Mouse (Mus musculus): ENCODE results near the gene Zbtb49.

DNA sequence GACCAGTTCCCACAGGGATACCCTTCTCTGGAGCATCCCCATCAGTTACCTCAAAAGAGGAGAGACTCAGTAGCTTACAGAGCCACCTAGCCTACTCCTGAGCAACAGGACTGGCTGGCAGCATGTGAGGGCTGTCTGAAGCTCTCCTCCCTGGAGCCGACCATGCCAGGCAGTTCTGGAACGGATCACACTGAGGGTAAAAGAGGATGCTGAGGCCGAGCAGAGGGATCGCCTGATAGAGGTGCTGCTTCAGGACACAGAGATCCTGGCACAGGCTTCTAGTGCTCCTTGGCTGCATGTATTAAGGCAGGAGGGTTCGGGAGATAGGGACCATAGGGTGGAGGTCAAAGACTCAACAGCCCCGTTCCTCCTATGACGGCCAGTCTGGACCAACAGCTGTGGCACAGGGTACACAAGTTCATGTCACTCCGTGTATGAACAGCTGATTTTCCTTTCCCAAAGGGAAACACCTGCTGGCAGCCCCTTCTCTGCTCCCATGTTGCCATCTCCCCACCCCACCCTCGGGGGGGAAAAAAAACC is 62.7 kb downstream of the Zbtb49 start:
- TF ChIP-seq CTCF (conservative IDR thresholded peaks at IDR 0.05; ENCODE audit: insufficient read depth, insufficient read length, low read depth, low read length) (no peak), POLR2A (IDR thresholded peaks at IDR 0.05; ENCODE audit: low read depth, low read length) (no peak)
